Mouse (Mus musculus): ENCODE measurements around the gene Ccdc18. TPM values are rescaled to one million over a fixed set of nuclear protein-coding genes. Genes with fewer than 3 reads are reported as not detected.
"Not testable (repeated sequence)": the region's sequence is repeated elsewhere in the genome, so short reads cannot be mapped to it uniquely, and the experiment has no call there.

Ccdc18 gene
- total RNA-seq, 2 experiments from 2014 or later, result 1.2 to 1.3 TPM

DNA sequence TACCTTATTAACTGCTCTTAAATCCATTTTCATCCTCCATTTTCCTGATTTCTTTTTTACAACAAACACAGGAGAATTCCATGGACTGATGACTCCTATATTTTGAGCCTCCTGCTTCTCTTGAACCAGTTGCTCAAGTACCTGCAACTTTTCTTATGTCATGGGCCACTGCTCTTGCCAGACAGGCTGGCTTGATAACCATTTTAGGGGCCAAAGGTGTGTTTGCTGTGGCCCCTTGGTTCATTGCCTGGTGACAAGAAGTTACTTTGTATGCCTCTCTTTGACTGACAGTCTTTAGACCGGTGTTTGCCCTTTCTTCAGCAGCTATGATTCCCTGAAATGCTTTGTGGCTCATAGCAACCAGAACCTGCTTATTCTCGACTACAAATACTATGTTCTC lies 117.4 kb downstream of the Ccdc18 start:
- intact Hi-C loops (cut with DNase I), result no loop called here

DNA sequence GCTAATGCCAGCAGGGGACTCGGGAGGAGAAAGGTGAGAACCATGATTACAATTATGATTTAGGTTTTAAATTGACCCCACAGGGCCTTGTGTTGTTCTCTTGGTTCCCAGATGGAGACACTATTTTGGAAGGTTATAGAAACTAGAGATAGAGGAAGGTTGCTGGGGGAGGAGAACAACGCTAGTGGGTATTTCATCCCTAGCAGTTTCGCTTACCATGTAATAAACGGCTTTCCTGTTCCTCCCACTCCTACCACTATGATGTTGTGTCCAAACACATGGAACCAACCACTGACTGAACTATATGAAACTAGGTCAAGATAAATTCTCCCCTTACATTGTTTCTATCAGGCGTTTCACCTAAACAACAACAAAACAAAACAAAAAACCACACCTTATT lies 122.6 kb downstream of the Ccdc18 start:
- intact Hi-C loops (cut with DNase I), result no loop called here
- DNase-seq, result no peak

More for the DNA sequence above, 117.4 kb downstream of the Ccdc18 start:
- DNase-seq, result no peak

DNA sequence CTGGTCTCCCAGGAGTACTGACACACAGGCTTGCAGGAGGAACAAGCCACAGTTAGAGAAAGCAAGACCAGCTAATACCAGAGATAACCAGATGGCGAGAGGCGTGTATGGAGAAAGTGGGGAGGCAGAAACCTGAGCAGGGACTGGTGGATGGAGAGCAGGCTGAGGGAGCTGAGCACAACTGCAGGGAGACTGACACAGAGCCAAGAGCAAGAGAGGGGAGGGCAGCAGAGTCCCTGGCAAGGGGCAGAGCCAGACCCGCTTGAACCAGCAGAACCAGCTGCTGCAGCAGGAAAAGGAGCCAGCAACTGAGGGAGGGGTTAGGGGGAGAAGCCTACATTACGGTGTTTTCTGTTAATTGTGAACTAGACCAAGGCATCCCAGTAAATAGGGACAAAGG lies 130.0 kb downstream of the Ccdc18 start:
- intact Hi-C loops (cut with DNase I), result no loop called here

DNA sequence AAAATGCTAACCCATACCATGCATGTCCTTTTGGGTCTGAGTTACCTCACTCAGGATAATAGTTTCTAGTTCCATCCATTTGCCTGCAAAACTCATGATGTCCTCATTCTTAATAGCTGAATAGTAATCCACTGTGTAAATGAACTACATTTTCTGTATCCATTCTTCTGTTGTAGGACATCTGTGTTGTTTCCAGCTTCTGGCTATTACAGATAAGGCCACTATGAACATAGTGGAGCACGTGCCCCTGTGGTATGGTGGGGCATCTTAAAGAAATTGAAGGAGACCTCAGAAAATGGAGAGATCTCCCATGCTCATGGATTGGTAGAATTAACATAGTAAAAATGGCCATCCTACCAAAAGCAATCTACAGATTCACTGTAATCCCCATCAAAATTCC lies 131.1 kb downstream of the Ccdc18 start:
- DNase-seq; intact Hi-C loops (cut with DNase I): not testable (repeated sequence)

More for the DNA sequence above, 130.0 kb downstream of the Ccdc18 start:
- peak in 1 of 2 experiments; percentile 20 for DNase-seq

DNA sequence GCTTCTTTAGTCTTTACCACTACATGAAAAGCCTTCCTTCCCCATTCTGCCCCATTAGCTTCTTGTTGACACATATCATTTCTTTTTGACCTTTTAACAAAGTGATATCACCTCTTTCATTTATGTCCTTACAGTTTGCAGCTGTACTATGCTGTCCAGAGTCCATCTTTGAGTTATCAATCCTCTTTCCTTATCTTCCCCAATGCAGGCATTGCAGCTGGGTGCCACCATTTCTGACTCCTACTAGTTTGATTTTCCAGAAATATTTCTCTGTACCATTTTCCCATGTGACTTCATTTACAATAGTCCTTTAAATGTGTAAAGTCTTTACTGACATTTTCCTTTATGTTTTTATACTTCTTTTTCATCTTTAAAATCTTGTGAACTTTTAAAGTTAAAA lies 134.3 kb downstream of the Ccdc18 start:
- no peak for DNase-seq
- intact Hi-C loops (cut with DNase I), result no loop called here

DNA sequence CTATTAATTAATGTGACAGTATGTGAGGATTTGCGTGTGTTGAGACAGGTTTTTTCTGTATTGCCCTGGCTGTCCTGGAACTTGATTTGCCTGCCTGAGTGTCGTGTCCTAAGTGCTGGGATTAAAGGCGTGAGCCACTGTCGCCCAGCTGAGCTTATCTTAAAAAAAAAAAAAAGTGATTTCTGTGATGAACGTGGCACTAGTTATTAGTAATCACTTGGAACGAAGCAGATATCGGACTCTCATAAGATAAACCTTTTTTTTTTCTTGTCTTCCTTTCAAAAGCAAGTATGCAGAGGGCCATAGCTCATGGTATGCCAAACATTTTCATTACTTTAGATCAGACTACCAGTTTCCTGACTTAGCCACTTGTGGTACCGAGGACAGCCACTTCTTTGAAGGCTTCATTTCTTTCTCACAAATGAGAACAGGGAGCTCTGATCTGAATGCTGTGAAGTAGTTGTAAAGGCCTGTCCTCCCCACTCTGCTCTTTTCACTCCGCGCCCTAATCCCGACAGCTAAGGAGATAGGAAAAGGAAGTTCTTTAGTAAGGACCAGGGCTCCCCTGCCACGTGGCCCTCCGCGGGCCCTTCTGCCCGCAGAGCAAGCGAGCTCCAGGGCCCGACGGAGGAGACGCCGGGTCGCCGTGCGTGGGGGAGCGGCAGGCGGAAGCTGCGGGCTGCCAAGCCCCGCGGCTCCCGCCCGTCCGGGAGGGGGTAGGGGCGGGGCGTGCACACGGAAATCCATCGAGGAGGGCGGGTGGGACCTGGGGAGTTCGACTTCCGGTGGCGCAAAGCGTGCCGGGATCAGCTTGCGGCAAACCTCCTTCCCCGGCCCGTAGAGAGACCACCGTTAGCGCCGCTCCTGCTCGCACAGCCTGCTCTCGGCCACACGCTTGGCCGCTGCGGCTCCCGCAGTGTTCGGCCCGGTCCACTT lies 135.7 kb downstream of the Ccdc18 start, which contains the start of gene Dr1:
TSS of gene Dr1 (plus strand) at position 771 of the 936 bp plus-strand sequence.
- intact Hi-C loops (cut with DNase I), result loop anchor here (1.0 kb wide), 1 partner anchor 44 kb away; the partner anchor contains the start of gene Pigg
- peak; percentile 89 to 90 for DNase-seq

DNA sequence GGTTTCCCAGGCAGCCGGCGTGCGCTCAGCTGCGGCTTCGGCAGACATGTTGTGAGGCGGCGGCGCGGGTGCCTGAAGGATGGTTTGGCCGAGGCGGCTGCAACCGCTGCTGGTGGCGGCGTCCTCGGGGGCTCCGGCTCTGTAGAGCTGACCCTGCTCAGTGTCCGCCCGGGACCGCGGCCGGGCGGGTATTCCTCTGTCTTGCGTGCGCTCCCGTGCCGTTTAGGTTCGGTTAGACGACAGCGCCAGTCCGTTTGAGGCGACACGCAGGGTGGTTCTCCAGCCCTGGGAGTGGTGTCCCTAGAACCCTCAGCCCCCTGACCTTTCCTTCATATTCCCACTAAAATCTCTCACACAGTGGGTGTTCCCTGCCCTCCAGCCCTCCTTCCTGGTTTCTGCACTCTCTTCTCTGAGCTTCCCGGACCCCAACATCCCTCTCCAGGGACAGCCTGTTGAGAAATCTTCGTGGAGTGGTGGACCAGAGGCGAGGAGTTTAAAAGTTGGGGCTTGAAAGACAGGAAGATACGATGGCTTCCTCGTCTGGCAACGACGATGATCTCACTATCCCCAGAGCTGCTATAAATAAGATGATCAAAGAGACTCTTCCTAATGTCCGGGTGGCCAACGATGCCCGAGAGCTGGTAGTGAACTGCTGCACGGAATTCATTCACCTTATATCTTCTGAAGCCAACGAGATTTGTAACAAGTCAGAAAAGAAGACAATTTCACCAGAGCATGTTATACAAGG lies 136.6 kb downstream of the Ccdc18 start:
- DNase-seq, result peak in 1 of 2 experiments; percentile 27
- intact Hi-C loops (cut with DNase I), result no loop called here

DNA sequence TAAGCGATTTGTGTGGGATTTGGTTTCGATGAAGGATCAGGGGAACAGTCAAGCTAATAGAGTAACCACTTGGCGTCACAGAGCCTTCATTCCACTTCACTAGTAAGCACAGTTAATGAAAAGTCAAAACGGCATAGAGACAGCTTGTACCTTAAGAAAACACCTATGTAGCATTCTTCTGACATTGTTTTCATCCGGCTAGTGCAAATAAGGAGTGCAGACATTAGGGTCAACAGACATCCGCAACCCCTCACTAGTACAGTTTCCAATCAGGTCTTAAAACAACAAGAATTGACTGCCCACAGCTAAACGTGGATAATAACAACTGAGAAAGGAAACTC lies 137.1 kb downstream of the Ccdc18 start:
- intact Hi-C loops (cut with DNase I), result no loop called here
- no peak for DNase-seq

DNA sequence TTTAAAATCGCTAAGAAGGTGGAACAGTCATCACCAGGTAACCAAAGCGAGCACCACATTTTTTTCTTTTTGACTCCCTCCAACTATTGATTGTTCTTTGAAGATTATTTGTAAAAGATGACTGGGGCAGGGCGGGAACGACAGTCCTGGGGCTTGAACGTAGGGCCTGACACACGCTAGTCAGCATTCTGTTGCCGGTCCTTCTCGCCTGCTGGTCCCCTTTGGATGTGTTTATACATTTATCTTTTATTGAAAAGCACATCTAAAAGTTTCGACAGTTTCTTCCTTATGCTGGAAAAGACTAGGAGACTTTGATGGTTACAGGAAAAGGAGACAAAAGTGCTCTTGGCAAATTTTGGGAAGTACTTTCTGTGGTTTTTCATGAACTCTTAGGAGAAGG lies 137.7 kb downstream of the Ccdc18 start:
- intact Hi-C loops (cut with DNase I), result no loop called here
- DNase-seq, result no peak

DNA sequence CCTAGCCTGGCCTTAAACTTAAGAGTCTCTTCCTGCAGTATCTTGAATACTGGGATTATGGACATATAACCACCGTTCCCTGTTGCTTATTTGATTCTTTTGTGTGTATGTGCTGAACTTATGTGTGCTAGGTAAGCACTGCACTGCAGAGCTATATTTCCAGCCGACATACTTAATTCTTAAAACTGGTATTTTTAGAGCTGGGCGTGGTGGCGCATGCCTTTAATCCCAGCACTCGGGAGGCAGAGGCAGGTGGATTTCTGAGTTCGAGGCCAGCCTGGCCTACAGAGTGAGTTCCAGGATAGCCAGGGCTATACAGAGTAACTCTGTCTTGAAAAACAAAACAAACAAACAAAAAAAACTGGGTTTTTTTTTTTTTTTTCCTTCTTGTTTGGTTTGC lies 138.7 kb downstream of the Ccdc18 start:
- DNase-seq; intact Hi-C loops (cut with DNase I): not testable (repeated sequence)

Other genes with a start within 250 kb of the Ccdc18 start
- 10 to 100 TPM; 54.4 to 56.2 TPM for gene Rpl5, start 232.4 kb upstream of the Ccdc18 start, total RNA-seq (2021)
- gene Fam69a, start 145.8 kb upstream of the Ccdc18 start, total RNA-seq (2021), result 10 to 100 TPM in 1 of 2 experiments, 1 to 10 TPM in 1; 9.0 to 10.4 TPM
- 10 to 100 TPM; 19.7 to 24.9 TPM for gene Mtf2, start 67.2 kb upstream of the Ccdc18 start, total RNA-seq (2021)
- gene Tmed5, start 255 bp upstream of the Ccdc18 start, total RNA-seq (2021), result 10 to 100 TPM; 25.9 to 39.3 TPM
- 10 to 100 TPM; 23.8 to 24.2 TPM for gene Dr1, start 136.0 kb downstream of the Ccdc18 start, total RNA-seq (2021)
- gene Pigg, start 179.7 kb downstream of the Ccdc18 start, total RNA-seq (2021), result 1 to 10 TPM; 6.1 to 6.5 TPM
- under 1 TPM; 0.45 to 0.55 TPM for gene Gm42517, start 235.0 kb downstream of the Ccdc18 start, total RNA-seq (2021)